Mouse (Mus musculus) cerebellum, adult 9-11 months (tissue): ENCODE measurements around the gene Gm20388.

Experiments used
- DNase-seq: peaks from one replicate; pipeline ENCODE4 v3.0.0; 2022

Gene Gm20388

DNA sequence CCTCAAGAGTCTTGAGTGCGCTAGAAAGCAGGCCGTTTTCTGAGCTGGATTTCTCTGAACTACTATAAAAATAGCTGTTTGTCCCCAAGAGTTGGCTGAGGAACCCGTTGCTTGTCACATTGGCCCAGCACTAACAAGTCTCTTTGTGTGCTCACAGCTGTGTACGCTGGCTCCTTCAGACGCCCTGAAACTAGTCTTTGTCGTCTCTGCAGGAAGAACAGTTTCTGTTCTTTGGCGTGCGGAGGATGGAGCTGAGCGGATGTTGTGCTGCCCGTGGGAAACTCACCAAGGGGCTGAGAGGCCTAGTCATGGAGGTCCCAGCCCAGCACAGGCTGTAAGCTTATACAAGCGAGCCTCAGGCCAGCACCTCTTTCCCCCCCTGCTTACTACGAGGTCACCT, 3173.0 kb downstream of the Gm20388 start:
- DNase-seq, result no peak

GRCm38 (mm10) chr8:123087289-123087688, 3176.6 kb downstream of the Gm20388 start:
- DNase-seq, result no peak

GRCm38 (mm10) chr8:123097216-123097615, 3186.6 kb downstream of the Gm20388 start:
- DNase-seq, result no peak

DNA sequence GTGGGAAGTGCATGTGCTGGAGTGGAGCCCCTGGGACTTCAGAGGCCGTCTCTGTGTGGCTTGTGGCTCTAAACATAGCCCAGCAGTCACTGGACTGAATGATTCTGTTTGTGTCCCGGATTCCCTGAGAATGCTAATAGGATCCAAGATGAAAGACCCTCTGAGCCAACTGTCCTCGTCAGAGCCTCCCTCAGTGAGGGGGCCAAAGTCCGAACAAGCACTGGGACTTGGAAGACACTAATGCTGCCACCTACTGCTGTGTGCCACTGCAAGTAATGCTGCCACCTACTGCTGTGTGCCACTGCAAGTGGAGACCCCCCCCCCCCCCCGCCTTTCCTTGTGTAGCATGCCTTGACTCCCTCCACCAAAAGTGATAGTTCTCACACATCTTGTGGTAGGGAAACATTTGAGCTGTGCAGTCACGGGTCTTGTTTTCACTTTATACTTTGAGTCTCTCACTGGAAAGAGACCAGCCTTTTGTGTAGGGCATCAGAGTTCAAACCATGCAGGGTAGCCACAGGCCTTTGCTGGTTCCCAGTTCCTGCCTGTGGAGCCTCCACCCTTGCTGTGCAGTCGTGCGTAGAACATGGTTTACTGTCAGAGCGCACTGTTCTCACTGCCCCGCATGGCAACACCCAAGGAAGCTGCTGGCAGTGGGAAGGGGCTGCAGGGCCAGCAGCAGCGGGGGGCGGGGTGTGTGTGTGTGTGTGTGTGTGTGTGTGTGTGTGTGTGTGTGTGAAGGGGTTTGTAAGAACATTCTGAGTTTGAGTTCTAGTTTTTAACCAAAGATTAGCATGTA, 3187.3 kb downstream of the Gm20388 start:
- DNase-seq, result peak; percentile 36

DNA sequence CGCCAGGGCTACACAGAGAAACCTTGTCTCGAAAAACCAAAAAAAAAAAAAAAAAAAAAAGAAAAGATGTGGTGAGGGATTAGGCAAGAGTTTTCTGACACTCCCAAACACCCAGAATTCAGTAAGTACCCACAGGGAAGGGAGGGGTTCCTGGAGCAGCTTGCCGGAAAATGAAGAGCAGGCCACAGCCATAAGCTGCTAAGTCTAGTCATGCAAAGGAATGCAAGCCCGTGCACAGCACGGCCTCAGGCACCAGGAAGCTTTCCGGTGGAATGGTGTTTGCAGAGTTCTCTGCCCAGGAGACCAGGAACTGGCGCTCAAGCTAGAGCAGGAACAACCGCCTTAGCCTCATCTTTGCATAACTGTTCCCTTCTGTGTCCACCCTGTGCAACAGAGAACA, 3189.6 kb downstream of the Gm20388 start:
- DNase-seq, result no peak

DNA sequence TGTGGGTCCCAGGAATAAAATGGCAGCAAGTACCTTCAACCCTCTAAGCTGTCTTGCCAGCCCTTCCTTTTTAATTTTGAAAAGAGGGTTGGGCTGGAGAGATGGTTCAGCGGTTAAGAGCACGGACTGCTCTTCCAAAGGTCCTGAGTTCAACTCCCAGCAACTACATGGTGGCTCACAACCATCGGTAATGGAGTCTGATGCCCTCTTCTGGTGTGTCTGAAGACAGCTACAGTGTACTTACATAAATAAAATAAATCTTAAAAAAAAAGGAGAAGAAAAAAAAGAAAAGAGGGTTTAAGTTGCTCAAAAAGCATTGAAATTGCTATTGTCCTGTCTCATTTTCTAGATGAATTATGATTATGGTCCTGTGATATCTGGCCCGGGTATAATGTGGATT, 3190.6 kb downstream of the Gm20388 start:
- DNase-seq, result no peak

DNA sequence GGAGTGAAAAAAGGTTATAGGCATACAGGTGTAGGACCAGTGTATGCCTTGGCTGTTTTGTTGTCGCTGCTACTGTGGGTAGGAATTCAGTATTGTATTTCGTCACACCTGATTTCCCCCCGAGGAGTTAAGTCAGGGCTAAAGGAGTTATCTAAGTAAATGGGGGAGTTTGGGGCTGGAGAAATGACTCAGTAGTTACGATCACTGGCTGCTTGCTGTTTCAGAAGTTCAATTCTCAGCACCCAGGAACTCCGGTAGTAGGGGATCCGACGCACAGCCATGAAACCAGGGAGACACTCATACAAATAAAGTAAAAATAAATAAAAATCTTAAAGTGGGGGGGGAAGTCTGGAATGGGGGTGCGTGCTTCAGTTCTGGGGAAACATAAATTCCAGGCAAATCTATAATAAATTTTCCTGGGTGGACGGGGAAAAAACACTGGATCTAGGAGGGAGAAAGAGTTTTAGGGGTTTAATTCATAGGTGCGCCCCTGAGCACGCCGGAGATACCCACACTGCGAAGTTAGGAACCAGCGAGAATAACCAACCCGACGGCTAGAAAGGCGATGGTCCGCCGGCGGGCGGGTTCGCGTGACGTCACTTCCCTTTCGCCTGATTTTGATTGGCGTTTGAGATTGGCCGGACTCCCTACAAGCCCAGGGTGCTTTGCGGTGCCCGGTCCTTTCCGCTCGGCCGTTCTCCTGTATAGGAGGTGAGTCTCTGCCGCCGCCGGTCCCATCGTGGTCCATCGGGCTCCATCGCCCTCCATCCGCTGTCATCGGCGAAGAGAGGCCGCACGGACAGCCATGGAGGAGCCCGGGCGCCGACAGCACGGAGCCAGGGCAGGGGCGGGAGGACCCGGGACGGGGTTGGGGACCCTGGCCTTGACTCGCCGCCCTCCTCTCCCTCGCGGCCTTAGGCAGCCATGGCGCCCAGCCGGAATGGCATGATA, 3191.4 kb downstream of the Gm20388 start, which contains the start of gene Rpl13:
Rpl13 (plus strand) TSS at position 616 of the 951 bp plus-strand sequence.
- DNase-seq, result peak; percentile 97

GRCm38 (mm10) chr8:123102855-123103254, 3192.2 kb downstream of the Gm20388 start:
- DNase-seq, result peak; percentile 25

DNA sequence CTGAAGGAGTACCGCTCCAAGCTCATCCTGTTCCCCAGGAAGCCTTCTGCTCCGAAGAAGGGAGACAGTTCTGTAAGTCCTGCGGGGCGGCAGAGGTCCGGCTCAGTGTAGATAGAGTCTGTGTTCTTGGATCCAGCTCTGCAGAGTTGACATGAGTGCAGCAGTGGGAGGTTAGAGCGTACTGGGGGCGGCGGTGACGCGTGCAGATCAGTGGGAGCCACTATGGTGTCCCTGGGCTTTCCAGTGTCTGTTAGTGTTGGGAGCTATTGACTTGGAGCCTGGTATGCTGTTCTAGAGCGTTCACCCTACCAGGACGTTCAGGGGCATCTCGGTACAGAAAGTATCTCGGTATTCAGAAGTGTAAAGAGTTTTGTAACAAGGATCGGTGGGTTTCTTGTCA, 3192.6 kb downstream of the Gm20388 start:
- no peak for DNase-seq

DNA sequence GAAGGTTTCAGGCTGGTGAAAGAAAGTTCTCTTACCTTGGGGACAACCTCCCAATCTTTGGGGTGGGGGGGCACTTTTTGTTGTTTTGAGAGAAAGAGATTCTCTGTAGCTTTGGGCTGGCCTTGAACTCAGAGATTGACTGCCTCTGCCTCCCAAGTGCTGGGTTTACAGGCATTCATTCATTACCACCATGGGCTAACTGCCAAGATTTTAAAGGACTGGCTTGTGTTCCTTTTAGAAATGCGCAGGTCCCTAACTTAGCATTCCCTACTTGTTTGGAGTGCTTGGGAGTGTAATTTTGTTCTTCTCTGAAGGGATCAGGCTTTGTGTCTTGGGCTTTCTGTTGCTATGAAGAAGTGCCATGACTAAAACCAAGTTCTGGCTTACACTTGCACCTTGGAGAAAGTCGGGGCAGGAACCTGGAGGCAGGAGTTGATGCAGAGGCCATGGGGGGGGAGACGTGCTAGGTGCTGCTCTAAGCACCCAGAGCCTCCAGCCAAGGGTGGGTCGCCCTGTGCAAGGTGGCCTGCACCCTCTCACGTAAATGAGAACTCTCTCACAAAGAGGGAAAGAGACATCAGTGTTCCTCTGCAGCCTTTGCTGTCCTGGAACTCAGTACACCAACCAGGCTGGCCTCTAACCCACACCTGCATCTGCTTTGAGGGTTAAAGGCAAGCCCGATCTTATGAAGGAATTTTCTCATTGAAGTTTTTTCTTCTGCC, 3193.6 kb downstream of the Gm20388 start:
- DNase-seq, result no peak

- no peak for DNase-seq
Measured at GRCm38 (mm10) chr8:123105553-123106326, 3195.1 kb downstream of the Gm20388 start.

DNA sequence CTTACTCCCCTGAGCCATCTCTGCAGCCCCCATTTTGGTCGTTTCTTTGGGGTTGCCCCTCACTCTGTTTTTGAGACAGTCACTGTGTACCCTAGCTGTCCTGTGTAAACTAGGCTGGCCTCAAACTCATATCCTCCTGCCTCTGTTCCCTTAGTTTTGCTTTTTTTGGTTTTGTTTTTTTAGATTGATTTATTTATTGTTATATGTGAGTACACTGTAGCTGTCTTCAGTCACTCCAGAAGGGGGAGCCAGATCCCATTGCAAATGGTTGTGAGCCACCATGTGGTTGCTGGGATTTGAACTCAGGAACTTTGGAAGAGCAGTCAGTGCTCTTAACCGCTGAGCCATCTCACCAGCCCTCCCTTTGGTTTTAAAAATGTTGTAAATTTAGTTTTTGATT, 3195.9 kb downstream of the Gm20388 start:
- no peak for DNase-seq

GRCm38 (mm10) chr8:123108010-123108409, 3197.4 kb downstream of the Gm20388 start:
- DNase-seq, result no peak

DNA sequence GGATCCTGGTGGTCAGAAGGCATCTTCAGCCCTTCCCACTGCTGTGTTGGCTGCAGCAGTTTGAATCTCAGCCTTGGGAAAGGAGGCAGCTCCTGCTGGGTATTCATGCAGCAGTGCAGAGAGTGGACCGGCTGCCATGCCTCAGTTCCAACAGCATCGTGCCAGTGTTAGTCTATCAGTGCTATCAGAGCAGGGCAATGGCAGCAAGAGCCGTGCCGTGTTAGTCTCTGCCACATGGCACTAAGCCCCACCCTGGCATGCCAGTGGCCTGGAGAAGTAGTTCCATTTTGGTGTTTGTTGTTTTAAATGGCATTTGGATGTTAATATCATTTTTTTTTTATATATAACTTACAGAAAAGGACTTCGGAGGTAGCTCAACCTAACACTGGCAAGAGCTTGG, 3198.3 kb downstream of the Gm20388 start:
- no peak for DNase-seq

GRCm38 (mm10) chr8:123110649-123111048, 3200.0 kb downstream of the Gm20388 start:
- DNase-seq, result no peak

DNA sequence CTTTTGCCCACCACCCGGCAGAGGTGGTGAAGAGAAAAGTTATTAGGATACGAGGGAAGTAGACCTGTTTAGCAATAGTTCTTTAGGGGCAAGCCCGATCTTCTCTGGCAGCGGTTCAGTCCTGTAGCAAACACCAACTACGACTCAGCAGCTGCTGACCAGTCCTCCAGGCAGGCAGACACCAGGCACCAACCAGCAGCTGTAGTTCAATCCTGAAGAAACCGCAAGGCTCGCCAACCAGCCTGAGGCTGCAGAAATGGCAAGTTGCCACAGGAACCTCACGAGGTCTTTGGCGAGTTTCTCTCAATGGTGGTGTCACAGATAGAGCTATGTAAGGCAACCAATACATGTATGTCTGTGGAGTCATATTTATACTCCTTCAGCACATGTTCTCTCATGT, 3202.3 kb downstream of the Gm20388 start:
- DNase-seq, result no peak

GRCm38 (mm10) chr8:123113908-123114469, 3203.3 kb downstream of the Gm20388 start:
- no peak for DNase-seq

- DNase-seq, result no peak
Measured at GRCm38 (mm10) chr8:123114644-123115043, 3204.0 kb downstream of the Gm20388 start.

DNA sequence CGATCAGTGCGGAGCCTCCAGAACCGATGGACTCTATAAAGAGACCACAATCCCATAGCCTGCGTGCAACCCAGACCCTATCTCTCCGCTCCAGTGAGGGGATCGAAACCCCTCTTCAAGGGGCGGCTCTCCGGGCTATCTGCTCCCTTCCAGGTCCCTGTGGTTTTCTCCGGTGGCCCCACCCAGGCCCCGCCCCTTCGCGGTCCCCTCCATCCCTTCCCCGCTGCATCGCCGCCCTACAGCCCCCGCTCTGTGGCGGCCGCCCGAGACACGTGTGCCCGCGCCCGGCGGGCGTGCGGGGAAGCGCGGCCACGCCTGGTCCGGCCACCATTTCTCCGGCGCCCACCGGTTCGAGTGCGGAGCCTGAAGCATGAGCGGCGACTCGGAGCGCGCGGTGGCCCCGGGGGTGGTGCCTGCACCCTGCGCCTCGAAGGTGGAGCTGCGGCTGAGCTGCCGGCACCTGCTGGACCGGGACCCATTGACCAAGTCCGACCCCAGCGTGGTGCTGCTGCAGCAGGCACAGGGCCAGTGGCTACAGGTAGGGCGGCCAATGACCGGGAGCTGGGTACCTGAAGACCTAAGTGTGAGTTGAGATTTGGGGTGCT, 3206.6 kb downstream of the Gm20388 start, which contains the start of gene Cpne7:
Cpne7 (plus strand) TSS at position 248 of the 605 bp plus-strand sequence.
- DNase-seq, result no peak

DNA sequence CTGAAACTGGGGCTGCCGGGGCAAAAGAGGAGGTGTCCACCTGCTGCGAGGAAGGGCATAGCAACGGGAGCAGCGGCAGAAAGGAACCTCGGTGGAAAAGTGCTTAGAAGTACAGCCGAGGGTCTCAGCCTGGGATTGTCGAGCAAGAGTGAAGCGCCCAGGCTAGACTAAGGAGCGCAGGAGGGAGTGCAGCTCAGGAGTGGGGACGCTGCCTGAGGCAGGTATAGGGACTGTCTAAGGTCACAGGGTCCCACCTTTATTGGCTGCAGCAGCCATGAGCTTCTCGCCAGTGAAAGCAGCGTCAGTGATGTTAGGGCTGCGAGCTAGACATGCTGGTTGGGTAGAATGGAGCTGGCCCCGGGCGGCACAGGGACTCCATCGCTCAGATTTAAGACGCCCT, 3207.1 kb downstream of the Gm20388 start:
- no peak for DNase-seq

DNA sequence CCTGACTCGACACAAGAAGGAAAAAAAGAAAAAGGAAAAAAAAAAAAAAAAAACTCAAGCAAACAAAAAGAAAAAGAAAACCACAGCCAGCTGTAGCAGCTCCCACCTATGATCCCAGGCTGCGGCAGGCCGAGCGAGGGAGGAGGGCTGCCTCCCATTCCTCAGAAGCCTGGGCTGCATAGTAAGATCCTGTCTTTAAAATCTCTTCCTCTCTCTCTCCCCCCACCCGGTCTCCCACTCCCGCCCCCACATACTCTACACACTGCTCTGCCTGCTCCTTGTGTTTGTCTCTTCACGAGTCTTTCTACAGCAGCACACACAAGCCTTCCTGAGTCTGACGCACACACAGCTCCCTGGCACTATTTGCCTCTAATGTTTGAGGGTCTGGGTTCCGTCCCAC, 3211.4 kb downstream of the Gm20388 start:
- DNase-seq, result no peak
